Mouse (Mus musculus) C2C12 (cell line): Measurements from ENCODE around the gene Lhfpl4.

Experiments used
- CTCF ChIP-seq: IDR thresholded peaks from one replicate; pipeline ENCODE4 v1.5.1; 2011; ENCODE audit not compliant: control insufficient read depth, insufficient read depth, insufficient read length
- MAX ChIP-seq: IDR thresholded peaks from one replicate; pipeline ENCODE4 v1.6.1; 2011; ENCODE audit warnings: mild to moderate bottlenecking, control low read depth

DNA sequence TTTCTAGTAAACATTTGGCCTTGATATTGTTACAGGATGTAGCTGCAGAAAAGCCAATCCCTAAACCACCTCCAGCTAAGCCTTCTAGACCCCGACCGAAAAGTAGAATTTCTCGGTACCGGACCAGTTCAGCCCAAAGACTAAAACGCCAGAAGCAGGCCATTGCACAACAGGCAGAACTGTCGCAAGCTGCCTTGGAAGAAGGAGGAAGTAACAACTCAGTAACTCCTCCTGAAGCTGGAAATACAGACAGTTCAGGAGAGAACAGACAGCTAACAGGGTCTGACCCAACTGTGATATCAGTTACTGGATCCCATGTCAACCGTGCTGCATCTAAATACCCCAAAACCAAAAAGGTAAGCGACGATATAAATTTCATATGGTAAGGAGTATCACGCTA lies 74.4 kb downstream of the Lhfpl4 start:
- TF ChIP-seq CTCF (no peak), MAX (no peak)
